Mouse (Mus musculus): Measurements from ENCODE around the gene Cycs.

DNA sequence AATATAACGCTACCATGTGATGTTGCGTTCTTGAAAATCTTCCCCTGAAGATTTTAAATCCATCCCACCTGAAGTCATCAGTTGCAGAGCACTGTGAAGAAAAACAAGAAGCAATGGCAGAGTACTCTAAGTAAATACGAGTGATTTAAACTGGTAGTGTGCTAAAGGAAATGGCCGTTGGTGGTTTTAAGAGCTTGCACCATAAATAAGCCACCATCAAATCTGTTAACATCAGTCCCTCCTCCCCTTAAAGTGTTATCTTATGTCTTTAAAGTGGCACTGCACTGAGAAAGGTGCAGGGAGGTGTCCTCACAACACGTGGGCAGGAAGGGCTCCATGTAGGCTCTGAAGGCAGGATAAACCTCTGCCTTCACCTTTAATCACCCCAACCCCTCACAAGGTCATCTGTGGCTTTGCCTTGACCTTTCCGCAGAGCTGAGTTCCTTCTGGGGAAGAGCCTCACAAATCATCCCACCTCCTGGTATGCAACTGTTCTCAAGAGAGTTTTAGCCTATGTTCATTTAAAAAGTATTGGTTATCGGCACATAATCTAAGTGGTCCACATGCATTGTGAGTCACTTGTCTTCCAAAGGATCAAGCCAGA, 44.7 kb downstream of the Cycs start:
- TF ChIP-seq CTCF (IDR thresholded peaks at IDR 0.05; ENCODE audit: low read depth), result no peak
- TF ChIP-seq EP300 (optimal IDR thresholded peaks at IDR 0.05), result no peak

Data from stomach, postnatal 0 days (tissue).